Mouse (Mus musculus) urinary bladder, postnatal 25 days (tissue): ENCODE measurements around the gene Amt.
A peak's percentile ranks its signal among the peaks of the same experiment; 100 is the strongest.

Source experiments
- DNase-seq: peaks from one replicate; pipeline ENCODE4 v3.0.0; 2022; ENCODE audit warnings: low spot score

Gene Amt

GRCm38 (mm10) chr9:108339886-108340257 lies 43.2 kb downstream of the Amt start:
- peak; percentile 14 for DNase-seq

- DNase-seq = no peak
Observed at GRCm38 (mm10) chr9:108340258-108341138, 43.8 kb downstream of the Amt start.

GRCm38 (mm10) chr9:108341139-108341475 lies 44.5 kb downstream of the Amt start:
- no peak for DNase-seq

DNA sequence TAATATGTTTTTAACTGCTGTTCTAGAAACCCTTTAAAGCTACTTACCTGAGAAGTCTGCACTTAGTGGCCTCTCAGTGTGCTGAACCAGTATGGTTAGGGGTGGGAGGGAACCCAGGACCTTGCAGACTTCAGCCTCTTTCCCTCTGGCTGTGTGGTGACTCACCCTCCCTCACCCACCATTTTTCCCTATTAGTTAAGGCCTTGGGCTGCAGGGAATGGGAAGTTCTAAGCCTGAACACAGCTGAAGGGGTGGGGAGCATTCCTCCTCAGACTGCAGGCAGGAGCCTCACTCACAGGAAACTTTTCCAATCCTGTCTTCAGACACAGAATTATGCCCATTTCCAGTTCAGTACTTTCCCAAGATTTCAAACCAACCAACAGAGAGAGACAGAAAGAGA lies 45.1 kb downstream of the Amt start:
- no peak for DNase-seq

GRCm38 (mm10) chr9:108342301-108342831 lies 45.7 kb downstream of the Amt start:
- DNase-seq = no peak

GRCm38 (mm10) chr9:108343331-108343730 lies 46.7 kb downstream of the Amt start:
- no peak for DNase-seq

DNA sequence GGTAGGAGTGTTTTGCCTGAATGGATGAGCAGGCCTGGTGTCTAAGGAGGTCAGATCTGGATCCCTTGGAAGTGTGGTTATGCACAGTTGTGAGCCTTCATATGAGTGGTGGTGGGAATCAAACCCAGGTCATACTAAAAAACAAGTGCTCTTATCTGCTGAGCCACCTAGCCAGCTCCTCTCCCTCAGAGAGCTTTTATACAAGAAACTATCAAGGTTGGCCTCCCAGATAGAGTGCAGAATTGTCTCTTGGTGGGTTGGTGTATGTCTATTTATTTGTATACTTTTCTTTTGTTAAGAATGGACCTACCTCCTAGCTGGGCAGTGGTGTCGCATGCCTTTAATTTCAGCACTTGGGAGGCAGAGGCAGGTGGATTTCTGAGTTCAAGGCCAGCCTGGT lies 47.2 kb downstream of the Amt start:
- no peak for DNase-seq

- DNase-seq = no peak
Observed at GRCm38 (mm10) chr9:108344471-108344870, 47.8 kb downstream of the Amt start.

GRCm38 (mm10) chr9:108347024-108347423 lies 50.4 kb downstream of the Amt start:
- DNase-seq = no peak

DNA sequence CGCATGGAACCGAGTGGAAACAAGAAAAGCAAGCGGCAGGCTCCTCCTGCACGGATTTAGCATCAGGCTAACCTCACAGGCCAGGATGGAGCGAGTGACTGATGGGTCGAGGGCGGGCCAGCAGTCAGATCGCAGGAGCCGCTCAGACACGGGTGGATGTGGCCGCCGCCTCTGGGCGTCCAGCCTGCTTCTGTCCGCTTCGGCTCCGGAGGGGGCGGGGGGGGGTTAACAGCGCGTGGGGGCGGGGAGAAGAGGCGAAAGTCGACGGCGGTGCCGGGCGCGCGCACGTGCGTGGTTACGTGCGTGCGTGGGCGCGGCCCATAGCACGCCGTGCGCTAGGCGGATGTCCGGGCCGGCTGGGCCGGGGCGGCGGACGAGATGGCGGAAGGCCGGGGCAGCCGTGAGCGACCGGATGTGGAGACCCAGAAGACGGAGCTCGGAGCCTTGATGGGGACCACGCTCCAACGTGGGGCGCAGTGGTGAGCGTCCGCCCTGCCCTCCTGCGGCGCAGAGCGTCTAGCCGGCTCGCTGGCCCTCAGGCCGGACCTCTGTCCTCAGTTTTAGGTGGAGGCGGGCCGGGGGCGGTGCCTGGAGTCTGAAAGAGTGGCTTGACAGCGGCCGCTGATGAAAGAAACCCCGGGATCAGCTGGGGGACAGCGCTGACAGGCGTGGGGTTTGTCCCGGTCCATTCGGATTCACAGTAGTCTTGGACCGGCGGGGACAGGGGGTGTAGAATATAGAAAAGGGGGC lies 51.1 kb downstream of the Amt start, which contains the start of gene Usp4:
Gene Usp4 (plus strand): TSS at position 314 of the 750 bp plus-strand sequence.
- DNase-seq = peak; percentile 82

GRCm38 (mm10) chr9:108348290-108348680 lies 51.6 kb downstream of the Amt start:
- DNase-seq = no peak

DNA sequence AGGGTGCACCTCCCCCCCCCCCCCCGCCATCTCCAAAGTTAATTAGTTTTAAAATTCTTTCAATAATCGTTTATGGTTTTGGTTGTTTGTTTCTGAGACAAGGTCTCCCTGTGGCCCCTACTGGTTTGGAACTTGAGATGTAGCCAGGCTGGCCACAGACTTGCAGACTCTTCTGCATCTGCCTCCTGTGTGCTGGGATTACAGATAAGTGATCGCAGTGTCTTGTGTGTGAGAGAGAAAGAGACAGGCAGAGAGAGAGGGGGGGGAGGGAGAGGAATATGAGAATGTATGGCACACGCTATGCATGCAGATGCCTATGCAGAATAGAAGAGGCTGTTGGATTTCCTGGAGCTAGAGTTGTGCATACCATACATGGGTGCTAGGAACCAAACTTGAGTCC lies 53.1 kb downstream of the Amt start:
- no peak for DNase-seq
